Mouse (Mus musculus): ENCODE data around the gene Prim2. TPM values are rescaled to one million over a fixed set of nuclear protein-coding genes. Genes with fewer than 3 reads are reported as not detected.
A peak's percentile ranks its signal among the peaks of the same experiment; 100 is the strongest.

Prim2 gene
- total and polyA plus RNA-seq, 2 experiments from 2014 or later: 18.6 to 19.0 TPM

GRCm38 (mm10) chr1:33658302-33658701 is 11.3 kb downstream of the Prim2 start:
- WGBS: 62% methylated on average over 4 of the region's 4 CpGs
- no peak for TF ChIP-seq CTCF (IDR thresholded peaks at IDR 0.05; ENCODE audit: low read depth)
- Histone ChIP-seq H3K27me3 (ENCODE audit: insufficient read depth, low read length) (no peaks in the 10 kb centered on the region), H3K9me3 (ENCODE audit: low read length) (no peaks in the 10 kb centered on the region), H3K36me3 (ENCODE audit: insufficient read depth, low read length) (peaks cover 20% of the 10 kb centered on the region; the same call in 1 of the 2 replicates), H3K4me1 (ENCODE audit: insufficient read depth, low read length) (no peaks in the 10 kb centered on the region), H3K9ac (replicated peaks; ENCODE audit: low read length) (no peak overlapping the region), H3K4me2 (ENCODE audit: low read depth, low read length) (no peak overlapping the region), H3K4me3 (ENCODE audit: low read length) (no peak overlapping the region), H3K27ac (no peak overlapping the region)
- no peak for DNase-seq (ENCODE audit: low spot score)
- no peak for ATAC-seq

DNA sequence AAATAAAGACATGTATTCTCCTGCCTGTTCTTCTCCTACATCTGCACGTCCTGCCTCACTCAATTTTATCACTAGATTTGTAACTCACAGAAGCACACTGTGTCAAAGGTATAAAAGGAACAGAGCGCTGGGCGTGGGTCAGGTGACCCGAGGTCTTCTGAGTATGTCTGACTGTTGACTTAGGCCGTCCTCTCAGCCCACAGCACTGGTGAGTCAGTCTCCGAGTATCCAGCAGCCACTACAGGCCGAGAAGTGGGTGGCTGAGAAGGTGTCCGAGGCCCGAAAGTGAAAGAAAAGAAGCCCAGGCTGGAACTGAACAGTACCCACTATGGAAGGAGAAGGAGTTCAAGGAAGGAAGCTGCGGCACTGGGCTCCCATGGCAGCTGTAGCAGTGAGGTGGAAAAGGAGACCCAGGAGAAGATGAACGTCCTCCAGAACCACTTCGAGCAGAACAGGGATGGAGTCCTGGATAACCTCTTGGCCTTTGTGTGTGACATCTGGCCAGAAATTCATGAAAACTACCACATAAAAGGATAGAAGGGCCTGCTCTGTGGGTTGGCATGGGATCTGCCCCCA is 11.9 kb downstream of the Prim2 start:
- Histone ChIP-seq H3K27ac (no peak overlapping the region), H3K4me1 (ENCODE audit: insufficient read depth, low read length) (no peaks in the 10 kb centered on the region), H3K9me3 (ENCODE audit: low read length) (no peaks in the 10 kb centered on the region), H3K9ac (replicated peaks; ENCODE audit: low read length) (no peak overlapping the region), H3K36me3 (ENCODE audit: insufficient read depth, low read length) (peaks cover 20% of the 10 kb centered on the region; the same call in 1 of the 2 replicates), H3K4me2 (ENCODE audit: low read depth, low read length) (no peak overlapping the region), H3K4me3 (ENCODE audit: low read length) (no peak overlapping the region), H3K27me3 (ENCODE audit: insufficient read depth, low read length) (no peaks in the 10 kb centered on the region)
- TF ChIP-seq CTCF (IDR thresholded peaks at IDR 0.05; ENCODE audit: low read depth): no peak
- DNase-seq (ENCODE audit: low spot score): no peak
- 90% methylated on average over 12 of the region's 12 CpGs for WGBS
- no peak for ATAC-seq

GRCm38 (mm10) chr1:33650875-33651274 is 18.7 kb downstream of the Prim2 start:
- Histone ChIP-seq H3K9ac (replicated peaks; ENCODE audit: low read length) (no peak overlapping the region), H3K36me3 (ENCODE audit: insufficient read depth, low read length) (peaks cover 13% of the 10 kb centered on the region; the same call in 1 of the 2 replicates), H3K27me3 (ENCODE audit: insufficient read depth, low read length) (no peaks in the 10 kb centered on the region), H3K27ac (no peak overlapping the region), H3K9me3 (ENCODE audit: low read length) (no peaks in the 10 kb centered on the region), H3K4me1 (ENCODE audit: insufficient read depth, low read length) (no peaks in the 10 kb centered on the region), H3K4me3 (ENCODE audit: low read length) (no peak overlapping the region), H3K4me2 (ENCODE audit: low read depth, low read length) (no peak overlapping the region)
- DNase-seq (ENCODE audit: low spot score) (no peak), ATAC-seq (no peak)
- no peak for TF ChIP-seq CTCF (IDR thresholded peaks at IDR 0.05; ENCODE audit: low read depth)
- 88% methylated on average over 11 of the region's 11 CpGs for WGBS

GRCm38 (mm10) chr1:33649534-33650108 is 20.0 kb downstream of the Prim2 start:
- Histone ChIP-seq H3K9me3 (ENCODE audit: low read length) (no peaks in the 10 kb centered on the region), H3K27ac (no peak overlapping the region), H3K4me2 (ENCODE audit: low read depth, low read length) (no peak overlapping the region), H3K9ac (replicated peaks; ENCODE audit: low read length) (no peak overlapping the region), H3K27me3 (ENCODE audit: insufficient read depth, low read length) (no peaks in the 10 kb centered on the region), H3K4me1 (ENCODE audit: insufficient read depth, low read length) (no peaks in the 10 kb centered on the region), H3K36me3 (ENCODE audit: insufficient read depth, low read length) (peaks cover 13% of the 10 kb centered on the region; the same call in 1 of the 2 replicates), H3K4me3 (ENCODE audit: low read length) (no peak overlapping the region)
- 96% methylated on average over 9 of the region's 9 CpGs for WGBS
- DNase-seq (ENCODE audit: low spot score) (no peak), ATAC-seq (no peak)
- no peak for TF ChIP-seq CTCF (IDR thresholded peaks at IDR 0.05; ENCODE audit: low read depth)

DNA sequence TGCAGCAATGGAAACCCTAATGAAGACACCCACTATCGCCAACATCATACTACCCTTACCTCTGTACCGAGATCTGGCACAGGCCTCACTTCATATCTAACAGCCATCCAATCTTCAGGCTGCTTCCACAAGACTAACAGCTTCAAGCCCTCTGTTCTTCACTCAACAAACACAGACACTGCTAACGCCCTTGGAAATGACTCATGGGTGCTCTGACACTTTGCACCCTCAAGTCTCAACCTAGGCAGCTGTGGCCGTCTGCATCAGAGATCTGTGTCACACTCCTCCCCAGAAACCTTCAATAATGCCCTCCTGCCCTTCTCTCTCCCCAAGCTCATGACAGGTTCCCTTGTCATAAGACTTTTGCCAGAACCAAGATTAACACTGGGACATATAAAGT is 20.6 kb downstream of the Prim2 start:
- H3K36me3 ChIP-seq (ENCODE audit: insufficient read depth, low read length): peaks cover 13% of the 10 kb centered on the region; the same call in 1 of the 2 replicates
- H3K27me3 ChIP-seq (ENCODE audit: insufficient read depth, low read length): no peaks in the 10 kb centered on the region
- H3K9me3 ChIP-seq (ENCODE audit: low read length): no peaks in the 10 kb centered on the region
- no peak overlapping the region for H3K4me3 ChIP-seq (ENCODE audit: low read length)
- no peak overlapping the region for H3K27ac ChIP-seq
- ATAC-seq (no peak), DNase-seq (ENCODE audit: low spot score) (no peak)
- no peak for TF ChIP-seq CTCF (IDR thresholded peaks at IDR 0.05; ENCODE audit: low read depth)
- H3K4me2 ChIP-seq (ENCODE audit: low read depth, low read length): no peak overlapping the region
- no peaks in the 10 kb centered on the region for H3K4me1 ChIP-seq (ENCODE audit: insufficient read depth, low read length)
- WGBS: 90% methylated on average over 4 of the region's 4 CpGs
- H3K9ac ChIP-seq (replicated peaks; ENCODE audit: low read length): no peak overlapping the region

GRCm38 (mm10) chr1:33647661-33648060 is 21.9 kb downstream of the Prim2 start:
- TF ChIP-seq CTCF (IDR thresholded peaks at IDR 0.05; ENCODE audit: low read depth): no peak
- Histone ChIP-seq H3K27ac (no peak overlapping the region), H3K27me3 (ENCODE audit: insufficient read depth, low read length) (no peaks in the 10 kb centered on the region), H3K4me2 (ENCODE audit: low read depth, low read length) (no peak overlapping the region), H3K4me3 (ENCODE audit: low read length) (no peak overlapping the region), H3K9me3 (ENCODE audit: low read length) (no peaks in the 10 kb centered on the region), H3K4me1 (ENCODE audit: insufficient read depth, low read length) (no peaks in the 10 kb centered on the region), H3K36me3 (ENCODE audit: insufficient read depth, low read length) (peaks cover 13% of the 10 kb centered on the region; the same call in 1 of the 2 replicates), H3K9ac (replicated peaks; ENCODE audit: low read length) (no peak overlapping the region)
- no peak for DNase-seq (ENCODE audit: low spot score)
- ATAC-seq: no peak
- WGBS: 75% methylated on average over 4 of the region's 4 CpGs

DNA sequence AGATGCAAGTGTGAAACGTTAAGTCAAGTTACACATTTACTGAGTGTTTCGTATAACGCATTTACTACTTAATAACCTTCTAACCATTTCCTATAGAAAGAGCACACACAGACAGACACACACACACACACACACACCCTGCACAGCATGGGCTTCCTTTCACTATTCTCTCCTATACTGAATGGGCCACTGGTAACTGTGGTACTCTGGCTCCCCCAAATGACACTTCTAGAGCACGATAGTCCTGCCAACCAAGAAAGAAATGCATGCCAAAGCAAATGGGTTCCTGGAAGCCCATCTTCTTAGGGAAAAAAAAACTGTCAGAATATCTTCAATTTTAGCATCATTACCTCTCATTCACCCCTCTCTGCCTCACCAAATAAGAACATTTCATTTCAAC is 22.4 kb downstream of the Prim2 start:
- no peaks in the 10 kb centered on the region for H3K4me1 ChIP-seq (ENCODE audit: insufficient read depth, low read length)
- no peak overlapping the region for H3K4me2 ChIP-seq (ENCODE audit: low read depth, low read length)
- H3K9ac ChIP-seq (replicated peaks; ENCODE audit: low read length): no peak overlapping the region
- peaks cover 12% of the 10 kb centered on the region; the same call in 1 of the 2 replicates for H3K36me3 ChIP-seq (ENCODE audit: insufficient read depth, low read length)
- no peak overlapping the region for H3K4me3 ChIP-seq (ENCODE audit: low read length)
- WGBS: 43% methylated on average over 4 of the region's 4 CpGs
- peak; percentile 88 for ATAC-seq
- H3K27me3 ChIP-seq (ENCODE audit: insufficient read depth, low read length): no peaks in the 10 kb centered on the region
- peak; percentile 76 for TF ChIP-seq CTCF (IDR thresholded peaks at IDR 0.05; ENCODE audit: low read depth)
- peak; percentile 80 for DNase-seq (ENCODE audit: low spot score)
- H3K9me3 ChIP-seq (ENCODE audit: low read length): no peaks in the 10 kb centered on the region
- no peak overlapping the region for H3K27ac ChIP-seq
